Mouse (Mus musculus) urinary bladder, postnatal 25 days (tissue): ENCODE results near the gene Car1.
"Not testable (repeated sequence)": the region's sequence is repeated elsewhere in the genome, so short reads cannot be mapped to it uniquely, and the experiment has no call there.

Source experiments
- DNase-seq: peaks from one replicate; pipeline ENCODE4 v3.0.0; 2022; ENCODE audit warnings: low spot score

The Car1 gene

DNA sequence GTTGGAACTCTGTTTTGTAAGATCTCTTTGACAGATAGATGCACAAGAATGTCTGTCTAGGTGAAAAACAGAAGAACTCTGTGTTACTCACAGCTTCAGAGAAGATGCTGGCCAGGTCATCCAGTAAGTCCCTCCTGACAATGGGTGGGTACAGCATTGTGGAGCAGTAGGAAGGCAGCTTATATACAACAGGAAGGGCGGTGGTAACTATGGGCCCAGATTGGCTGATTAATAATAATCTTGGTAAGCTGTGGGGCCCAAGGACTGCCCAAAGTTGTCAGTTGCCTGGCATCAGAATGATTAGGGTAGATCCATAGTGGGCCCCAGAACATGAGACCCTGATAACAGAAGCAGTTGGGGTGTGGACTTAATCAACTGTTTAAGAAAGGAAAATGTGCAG, at the start of gene Car1:
Car1 (minus strand) TSS at position 158 of the 400 bp plus-strand sequence.
- DNase-seq = no peak

DNA sequence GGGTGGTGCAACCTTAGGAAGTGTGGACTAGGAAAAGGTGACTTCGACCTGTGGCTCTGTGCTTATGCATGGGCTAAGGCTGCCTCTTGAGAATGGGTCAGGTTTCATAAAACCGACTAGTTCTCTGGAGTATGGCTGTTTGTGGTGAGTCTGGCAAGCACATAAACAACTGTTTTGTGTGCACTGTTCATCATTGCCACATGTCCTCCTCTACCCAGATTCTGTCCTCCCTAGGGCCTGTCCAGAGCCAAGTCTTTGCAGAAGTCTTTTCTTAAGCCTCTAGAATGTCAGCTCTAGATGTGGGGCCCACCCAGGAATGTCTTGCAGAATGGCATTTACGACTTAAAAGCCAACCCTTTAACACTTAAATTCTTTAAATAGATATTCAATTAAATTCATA, 49.7 kb upstream of the Car1 start:
- no peak for DNase-seq

DNA sequence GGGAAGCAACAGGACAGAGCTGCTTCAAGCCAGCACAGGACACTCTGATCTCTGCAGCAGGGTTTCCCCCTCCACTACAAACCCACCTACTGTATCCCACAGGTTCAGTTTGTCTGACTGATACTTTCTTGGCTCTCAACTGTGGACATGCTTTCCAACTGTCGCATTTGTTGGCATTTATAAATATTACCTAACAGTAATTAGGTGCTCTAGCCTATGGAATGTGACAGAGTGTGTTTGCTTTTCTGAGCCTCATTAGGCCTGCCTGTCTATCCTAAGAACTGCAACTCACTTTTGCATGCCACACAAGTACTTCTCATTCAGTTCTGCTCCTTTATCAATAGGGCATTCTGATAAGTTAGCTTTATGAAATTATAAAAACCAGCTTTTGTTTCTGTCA, 46.3 kb upstream of the Car1 start:
- DNase-seq = no peak

DNA sequence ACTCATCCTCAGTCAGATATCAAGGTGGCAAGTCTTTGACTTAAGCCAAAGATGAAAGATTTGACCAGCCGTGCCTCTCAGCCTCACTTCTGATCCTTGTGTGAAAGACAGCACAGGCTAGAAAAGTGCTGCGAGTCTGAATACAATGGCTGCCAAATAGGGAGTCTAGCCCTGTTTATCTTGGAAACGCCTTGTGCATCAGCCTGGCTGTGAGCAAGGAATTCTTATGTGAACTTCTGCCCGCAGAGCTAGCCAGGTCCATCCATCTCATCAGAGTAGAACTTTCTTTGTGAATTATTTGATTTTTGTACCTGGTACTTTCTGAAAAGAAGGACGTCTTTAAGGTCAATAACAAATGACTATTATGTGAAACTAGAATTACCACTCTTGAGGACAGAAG, 45.8 kb upstream of the Car1 start:
- no peak for DNase-seq

DNA sequence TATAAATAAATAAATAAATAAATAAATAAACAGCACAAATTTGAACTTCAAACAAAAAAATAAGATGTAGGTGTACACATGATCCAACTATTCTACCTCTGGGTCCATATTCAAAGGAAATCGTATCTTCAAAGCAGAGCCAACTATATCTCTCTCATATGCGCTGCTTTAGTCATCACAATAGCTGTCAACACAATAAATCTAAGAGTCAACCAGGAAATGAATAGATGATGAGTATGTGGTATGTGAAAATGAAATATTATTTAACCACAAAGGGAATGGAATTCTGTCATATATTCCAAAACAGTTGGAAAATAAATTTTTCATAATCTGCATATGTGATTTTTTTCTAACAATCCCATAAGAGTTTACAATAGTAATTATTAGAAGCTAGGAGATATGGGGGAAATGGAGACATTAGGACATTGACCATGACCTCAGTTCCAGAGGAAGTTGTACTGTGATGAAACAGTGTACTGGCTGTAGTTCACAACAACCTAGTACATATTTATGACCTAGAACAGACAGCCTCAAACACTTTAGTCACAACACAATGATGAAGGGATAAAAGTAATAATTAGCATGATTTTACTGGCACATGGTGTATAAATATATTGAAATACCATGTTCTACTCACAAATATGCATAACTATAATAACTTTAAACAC, 40.6 kb upstream of the Car1 start:
- no peak for DNase-seq

DNA sequence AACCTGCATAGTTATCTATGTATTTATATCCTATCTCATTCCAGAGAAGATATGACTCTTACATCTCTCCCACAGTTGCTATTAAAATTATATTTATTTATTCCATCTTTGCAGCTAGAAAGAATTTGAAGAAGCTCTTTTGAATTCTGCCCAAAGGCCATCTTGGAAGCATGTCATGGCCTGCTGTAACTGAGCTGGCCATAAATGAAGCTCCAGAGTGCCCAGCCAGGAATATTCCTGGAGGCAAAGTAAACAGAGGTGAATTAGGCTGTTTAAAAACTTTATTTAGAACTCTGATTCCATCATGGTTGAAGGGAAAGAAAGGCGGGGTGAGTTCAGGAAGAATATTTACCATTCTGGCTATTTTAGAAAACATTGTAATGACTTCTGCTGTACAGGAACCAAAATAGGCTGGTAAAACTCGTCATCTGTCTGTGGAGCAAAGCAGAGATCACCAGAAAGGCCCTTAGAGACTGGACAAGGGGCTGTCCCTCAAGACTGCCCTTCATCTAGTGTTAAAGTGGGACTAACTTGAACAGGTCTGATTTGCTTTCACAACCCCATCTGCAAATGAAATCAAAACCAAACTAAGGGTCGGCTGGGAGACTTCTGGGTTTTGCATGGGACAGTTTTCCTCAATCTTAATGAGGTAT, 31.4 kb upstream of the Car1 start:
- no peak for DNase-seq

DNA sequence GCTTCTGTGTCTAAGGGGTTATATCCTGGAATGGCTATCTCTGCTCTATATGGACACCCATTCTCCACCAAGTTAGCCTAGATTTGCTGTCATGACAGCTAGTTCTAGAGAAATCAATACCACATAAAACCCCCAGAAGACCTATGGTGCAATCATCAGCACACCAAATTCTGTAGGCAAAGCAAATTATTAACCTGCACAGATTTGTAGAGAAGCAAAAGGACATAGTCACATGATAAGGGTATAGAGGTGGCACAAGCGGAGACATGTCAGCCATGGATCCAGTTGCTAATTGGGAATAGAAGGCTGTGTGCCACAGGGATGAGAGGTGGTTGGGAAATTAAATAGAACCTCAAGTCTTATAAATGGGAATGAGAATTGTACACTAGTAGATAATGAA, 30.8 kb upstream of the Car1 start:
- DNase-seq = no peak

DNA sequence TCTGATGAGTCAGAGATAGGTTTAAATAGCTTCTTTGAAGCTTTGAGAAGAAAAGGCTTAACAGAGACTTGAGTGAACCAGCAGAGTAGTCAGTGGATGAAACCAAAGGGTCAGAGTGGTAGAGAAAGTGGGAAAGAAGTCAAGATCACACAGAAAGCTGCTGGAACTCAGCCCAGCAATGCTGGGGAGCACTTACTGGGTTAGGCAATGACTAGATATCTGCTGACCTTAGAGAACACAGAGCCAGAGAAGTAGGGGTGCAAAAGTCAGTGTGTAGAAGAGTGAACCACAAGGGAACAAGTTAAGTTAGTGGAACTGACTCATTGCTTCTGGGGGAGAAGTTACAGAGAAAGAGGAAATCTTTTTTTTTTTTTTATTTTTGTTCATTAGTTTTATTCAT, 24.6 kb upstream of the Car1 start:
- DNase-seq = no peak

DNA sequence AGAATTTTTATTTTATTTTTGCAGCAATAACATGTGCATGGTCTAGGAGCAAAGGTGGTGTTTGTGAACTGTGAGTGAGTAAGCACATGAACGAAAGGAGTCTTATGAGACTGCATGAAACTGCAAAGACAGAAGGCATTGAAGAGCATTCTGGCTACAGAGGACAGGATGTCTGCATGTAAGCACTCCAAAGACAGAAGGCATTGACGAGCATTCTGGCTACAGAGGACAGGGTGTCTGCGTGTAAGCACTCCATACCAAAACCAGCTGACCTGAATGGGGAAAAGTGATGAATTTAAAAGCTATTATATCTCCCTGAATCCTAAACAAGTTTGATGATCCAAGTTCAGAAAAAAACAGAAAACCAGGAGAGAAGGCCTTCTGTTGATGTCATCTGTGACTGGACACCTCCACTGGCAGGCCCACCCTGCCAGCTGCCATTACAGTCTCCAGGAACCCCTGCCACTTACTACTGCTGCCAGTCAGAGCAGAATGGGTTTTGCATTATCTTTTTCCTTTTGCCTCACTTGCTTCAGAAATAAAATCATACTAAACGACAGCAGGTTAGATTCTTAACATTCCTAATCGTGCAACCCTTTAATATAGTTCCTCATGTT, 23.2 kb upstream of the Car1 start:
- no peak for DNase-seq

DNA sequence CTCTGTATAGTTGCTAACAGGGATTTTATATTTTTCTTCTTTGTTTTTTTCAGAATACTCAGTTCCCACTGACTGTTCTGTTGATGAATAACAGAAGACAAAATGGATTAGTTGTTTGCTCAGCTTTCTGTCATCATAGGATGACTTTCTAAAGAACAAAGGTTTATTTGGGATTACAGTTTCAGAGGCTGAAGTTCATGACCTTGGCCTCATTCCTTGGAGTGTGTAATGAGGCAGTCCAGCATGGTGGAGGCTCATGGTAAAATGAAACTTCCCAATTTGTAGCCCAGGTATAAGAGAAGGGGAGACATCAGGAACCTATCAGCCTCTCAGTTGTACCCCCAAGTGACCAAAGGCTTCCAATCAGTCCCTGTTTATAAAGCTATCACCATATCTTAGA, 20.7 kb upstream of the Car1 start:
- DNase-seq = no peak

DNA sequence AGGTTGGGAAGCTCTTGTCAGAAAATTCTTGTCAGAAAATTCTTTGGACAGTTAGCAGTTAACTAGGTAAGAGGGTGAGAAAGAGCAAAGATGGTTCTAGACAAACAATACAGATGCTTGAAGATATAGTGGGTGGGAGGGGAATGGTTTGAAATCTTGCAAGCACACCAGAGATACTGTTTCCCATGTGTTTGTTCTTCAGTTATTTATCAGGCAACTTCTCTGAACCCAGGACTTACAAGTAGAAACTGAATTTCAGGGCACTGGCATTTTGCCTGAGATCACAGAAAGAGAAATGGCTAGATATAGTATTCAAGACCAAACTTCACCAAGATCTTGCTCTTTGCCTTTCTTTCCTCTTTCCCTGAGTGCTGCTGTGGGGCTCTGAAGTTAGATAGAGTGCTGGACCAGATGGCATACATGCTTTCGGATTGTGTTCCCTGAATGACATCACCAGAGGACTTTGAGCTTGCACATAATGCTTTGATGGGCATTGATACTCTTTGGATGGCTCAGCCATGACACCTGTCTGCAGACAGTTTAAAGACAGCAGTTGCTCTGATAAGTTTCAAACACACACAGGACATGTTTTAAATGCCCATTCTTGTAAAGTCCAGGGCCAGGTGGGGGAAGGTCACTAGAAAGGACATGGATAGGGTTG, 11.8 kb upstream of the Car1 start:
- DNase-seq = no peak

DNA sequence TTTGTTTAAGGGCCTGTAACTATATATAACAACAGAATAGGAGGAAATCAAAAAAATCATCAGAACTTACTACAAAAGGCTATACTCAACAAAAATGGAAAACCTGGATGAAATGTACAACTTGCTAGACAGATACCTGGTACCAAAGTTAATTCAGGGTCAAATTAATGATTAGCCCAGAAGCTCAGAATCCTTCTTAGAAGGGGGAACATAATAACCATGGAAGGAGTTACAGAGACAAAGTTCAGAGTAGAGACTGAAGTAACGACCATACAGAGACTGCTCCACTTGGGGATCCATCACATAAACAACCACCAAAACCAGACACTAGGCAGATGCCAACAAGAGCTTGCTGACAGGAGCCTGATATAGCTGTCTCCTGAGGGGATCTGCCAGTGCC, 7.2 kb upstream of the Car1 start:
- not testable (repeated sequence) for DNase-seq

DNA sequence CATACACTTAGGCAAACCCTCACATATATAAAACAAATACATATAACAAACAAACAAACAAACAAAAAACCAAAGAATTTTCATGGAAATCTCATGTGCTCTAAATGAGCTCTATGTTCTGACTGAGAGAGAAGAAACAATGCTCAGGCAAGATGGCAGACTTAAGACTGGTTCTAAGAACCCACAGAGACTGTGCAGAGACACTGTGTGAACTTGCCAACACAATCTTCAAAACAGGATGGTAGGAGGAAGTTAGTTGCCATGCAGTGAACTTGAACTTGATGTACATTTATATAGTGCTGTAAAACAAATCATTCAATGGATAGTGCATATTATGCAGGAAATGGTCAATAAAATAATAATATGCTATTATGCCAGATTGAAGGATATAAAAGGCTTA, 1.5 kb downstream of the Car1 start:
- no peak for DNase-seq

DNA sequence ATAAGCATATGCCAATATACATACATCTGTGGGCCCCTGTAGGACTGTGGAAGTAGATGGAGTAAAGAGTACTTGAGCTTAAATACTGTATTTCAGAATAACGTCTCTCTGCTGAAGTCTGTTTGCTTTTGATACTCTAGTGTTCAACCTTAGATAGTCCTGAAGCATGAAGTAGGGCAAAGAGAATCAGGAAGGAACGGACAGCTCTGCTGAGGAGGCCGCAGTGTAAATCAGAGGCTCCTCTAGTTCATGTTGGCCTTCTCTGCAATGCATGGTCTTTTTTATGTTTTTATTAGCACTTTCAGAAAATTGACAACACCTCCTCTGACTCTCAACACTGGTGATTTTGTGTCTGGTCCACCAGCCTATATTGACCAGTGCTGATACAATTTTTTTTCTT, 2.2 kb downstream of the Car1 start:
- no peak for DNase-seq

DNA sequence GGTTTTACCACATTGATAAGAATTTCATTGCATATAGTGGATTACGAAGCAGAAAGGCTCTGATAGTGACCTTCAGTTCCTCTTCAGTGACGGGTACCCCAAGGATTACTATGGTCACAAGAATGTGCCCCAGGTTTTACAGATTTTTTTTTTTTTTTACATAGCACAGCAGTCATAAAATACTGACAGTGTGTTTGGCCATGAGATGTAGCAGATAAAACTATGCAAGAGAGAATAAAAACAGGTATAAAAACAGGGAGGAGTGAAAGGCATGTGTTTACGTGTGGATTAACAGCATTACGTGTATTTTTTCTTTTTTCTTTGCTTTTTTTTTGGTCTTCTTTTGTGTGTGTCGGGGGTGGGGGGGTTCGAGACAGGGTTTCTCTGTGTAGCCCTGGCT, 3.3 kb downstream of the Car1 start:
- DNase-seq = no peak

DNA sequence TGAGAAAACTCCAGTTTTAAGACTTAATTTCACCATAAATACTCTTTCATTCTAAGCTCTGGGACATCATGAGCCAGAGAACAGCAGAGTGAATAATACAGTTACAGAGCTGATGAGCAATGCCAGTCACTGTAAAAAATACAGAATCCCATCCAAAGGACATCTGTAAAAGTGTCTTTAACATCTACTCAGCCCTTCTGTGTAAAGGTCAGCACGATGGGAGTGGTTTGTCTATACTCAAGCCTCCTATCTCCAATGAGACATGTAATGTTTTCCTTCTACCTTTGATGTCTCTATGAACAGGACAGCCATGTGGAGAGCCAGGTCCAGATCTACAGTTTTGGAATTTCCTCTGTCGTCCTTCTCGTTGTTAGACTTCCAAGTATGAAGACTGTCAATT, 11.1 kb downstream of the Car1 start:
- no peak for DNase-seq

DNA sequence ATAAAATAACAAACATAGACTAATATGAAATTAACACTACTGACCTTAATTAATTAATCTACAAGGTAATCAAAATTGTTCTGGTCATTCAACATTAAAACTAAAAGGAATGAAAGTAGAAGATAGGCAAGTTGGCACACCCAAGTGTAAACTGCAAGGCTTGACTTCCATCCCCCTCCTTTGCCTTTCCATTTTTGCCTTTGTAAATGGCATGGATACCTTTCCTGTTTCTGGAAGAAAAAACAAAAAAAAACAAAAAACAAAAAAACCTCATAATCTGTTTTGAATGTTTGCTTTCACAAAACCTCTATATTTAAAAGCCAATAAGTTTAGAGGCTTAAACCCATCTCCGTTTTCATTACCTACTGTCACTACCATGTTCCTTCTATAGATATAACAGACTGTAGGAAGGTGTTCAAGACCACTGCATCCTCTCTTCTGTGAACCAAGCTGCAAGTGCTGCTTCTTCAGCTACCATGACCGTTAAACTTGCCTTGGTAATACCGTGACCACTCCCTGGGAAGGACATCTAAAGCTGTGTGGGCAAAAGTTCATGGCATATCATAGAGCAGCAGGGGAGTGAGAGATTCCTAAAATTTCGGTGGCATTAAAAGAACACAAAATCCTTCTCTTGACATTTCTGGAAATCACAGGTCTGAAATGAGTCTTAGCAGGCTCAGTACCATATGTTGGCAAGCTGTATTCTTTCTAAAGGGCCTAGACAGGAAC, 12.7 kb downstream of the Car1 start:
- DNase-seq = no peak

DNA sequence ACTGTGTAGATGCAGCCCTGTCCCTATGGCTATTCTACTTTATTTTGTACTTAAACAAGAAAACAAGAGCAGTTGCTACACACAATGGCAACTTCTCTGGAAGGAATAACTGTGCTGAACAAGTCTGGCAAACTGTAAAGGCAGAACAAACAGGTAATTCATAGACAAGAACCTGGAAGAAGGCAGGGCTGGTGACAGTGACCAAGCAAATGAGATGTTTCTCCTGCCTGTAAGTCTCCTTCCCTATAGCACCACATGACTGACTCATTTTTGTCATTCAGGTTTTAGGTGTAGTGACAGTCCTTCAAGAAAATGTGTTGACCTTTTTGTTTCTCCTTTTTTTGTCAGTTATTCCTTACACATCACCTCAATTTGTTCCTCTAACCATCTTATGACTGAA, 16.1 kb downstream of the Car1 start:
- DNase-seq = no peak

DNA sequence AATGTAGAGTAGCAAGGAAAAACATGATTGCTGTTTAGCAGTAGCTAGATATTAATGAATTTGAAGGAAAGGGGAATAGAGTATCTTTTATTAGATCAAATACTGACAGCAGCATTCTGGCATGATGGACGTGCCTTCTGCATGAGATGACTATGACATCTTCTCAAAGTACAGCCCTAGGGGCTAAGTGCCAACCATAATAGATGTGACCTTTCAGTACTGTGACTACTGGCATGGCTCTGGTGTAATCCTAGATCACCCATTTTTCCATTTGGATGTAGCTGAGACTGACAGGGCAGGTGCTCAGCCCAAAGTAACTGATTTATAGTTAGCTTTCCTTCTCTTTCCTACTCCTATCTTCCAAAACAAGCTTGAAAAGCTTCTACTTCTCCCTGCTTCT, 20.6 kb downstream of the Car1 start:
- no peak for DNase-seq

DNA sequence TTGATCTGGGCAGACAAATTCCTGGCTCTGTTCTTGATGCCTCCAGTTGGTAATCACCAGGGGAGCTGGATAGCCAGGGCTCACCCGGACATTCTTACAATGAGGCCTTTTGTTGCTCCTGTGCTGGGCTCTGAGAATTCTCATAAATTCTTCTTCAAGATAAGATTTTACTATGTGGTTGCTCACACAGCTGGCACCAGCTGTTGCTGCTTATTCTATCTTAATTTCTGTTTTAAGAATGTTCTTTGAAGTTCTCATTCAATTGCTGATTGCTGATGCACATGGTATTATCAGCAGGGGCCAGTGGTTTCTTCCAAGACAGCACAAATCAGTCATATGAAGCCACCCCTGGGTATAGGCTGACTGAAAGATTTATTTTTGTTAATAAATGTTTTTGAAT, 21.0 kb downstream of the Car1 start:
- DNase-seq = no peak

DNA sequence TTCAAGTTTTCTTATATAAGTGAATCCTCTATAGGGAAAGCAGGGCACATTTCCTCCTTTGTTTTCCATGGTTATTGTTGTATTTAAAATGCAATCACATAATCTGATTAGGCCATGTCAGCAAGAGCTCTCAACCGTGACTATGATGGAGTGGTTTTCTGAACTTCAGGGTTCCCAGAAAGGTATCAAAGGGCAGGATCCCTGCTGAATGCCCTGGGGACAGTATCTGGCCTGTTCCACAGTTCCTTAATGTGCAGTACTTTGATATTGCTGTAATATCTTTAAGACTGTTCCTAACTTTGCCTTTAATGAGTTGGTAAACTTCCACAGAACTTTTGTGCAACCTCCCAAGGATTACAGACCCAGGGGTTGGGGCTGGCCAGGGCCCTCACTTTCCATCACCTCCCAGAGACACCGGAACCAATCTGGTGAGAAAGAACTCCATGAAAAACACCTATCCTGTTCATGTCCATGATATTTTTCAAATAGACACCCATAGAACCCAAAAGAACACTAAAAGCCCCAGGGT, 21.6 kb downstream of the Car1 start:
- no peak for DNase-seq

DNA sequence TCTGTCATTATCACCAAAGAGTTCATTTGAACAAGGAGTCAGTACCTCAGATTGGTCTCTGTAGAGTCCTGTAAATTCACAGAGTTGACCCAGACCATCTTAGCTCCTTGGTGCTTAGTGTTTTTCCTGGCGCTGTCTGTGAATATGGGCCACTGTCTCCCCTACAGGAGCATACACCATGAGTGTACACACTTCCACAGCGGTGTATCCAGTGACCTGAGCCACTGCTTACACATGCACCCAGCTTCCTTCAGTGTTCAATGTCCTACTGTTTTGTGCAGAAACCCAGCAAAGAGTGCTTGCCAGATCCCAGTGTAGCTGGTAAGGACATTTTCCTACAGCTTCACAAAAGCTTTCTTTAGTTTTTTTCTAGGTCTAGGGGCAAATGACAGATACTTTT, 22.8 kb downstream of the Car1 start:
- DNase-seq = no peak
